Mouse (Mus musculus): ENCODE results near the gene Ap2a1.

Ap2a1 gene

GRCm38 (mm10) chr7:44929204-44930151, at the start of gene Ap2a1:
Gene Ap2a1, minus strand, starts transcription at chr7:44929496.
- DNase-seq (ENCODE audit: extremely low read depth, insufficient read length, low spot score), result peak; percentile 99

- no peak for DNase-seq (ENCODE audit: extremely low read depth, insufficient read length, low spot score)
These were observed 49.0 kb upstream of the Ap2a1 start for GRCm38 (mm10) chr7:44978300-44978699.

GRCm38 (mm10) chr7:44975117-44975419, 45.8 kb upstream of the Ap2a1 start:
- DNase-seq (ENCODE audit: extremely low read depth, insufficient read length, low spot score), result no peak

GRCm38 (mm10) chr7:44974383-44975116, 45.3 kb upstream of the Ap2a1 start, which contains the start of gene Cpt1c:
Gene Cpt1c, minus strand, starts transcription at chr7:44974851.
- DNase-seq (ENCODE audit: extremely low read depth, insufficient read length, low spot score), result peak; percentile 44

GRCm38 (mm10) chr7:44973415-44974130, 44.3 kb upstream of the Ap2a1 start:
- no peak for DNase-seq (ENCODE audit: extremely low read depth, insufficient read length, low spot score)

GRCm38 (mm10) chr7:44971142-44971541, 41.8 kb upstream of the Ap2a1 start:
- no peak for DNase-seq (ENCODE audit: extremely low read depth, insufficient read length, low spot score)

GRCm38 (mm10) chr7:44970231-44970691, 41.0 kb upstream of the Ap2a1 start:
- no peak for DNase-seq (ENCODE audit: extremely low read depth, insufficient read length, low spot score)

- no peak for DNase-seq (ENCODE audit: extremely low read depth, insufficient read length, low spot score)
These were observed 37.3 kb upstream of the Ap2a1 start for GRCm38 (mm10) chr7:44966638-44967037.

- no peak for DNase-seq (ENCODE audit: extremely low read depth, insufficient read length, low spot score)
These were observed 36.7 kb upstream of the Ap2a1 start for GRCm38 (mm10) chr7:44965975-44966374.

- no peak for DNase-seq (ENCODE audit: extremely low read depth, insufficient read length, low spot score)
These were observed 35.7 kb upstream of the Ap2a1 start for GRCm38 (mm10) chr7:44964990-44965389.

- DNase-seq (ENCODE audit: extremely low read depth, insufficient read length, low spot score), result no peak
These were observed 33.5 kb upstream of the Ap2a1 start for GRCm38 (mm10) chr7:44962831-44963230.

- DNase-seq (ENCODE audit: extremely low read depth, insufficient read length, low spot score), result no peak
These were observed 33.0 kb upstream of the Ap2a1 start for GRCm38 (mm10) chr7:44962337-44962736.

GRCm38 (mm10) chr7:44960512-44960910, 31.2 kb upstream of the Ap2a1 start:
- DNase-seq (ENCODE audit: extremely low read depth, insufficient read length, low spot score), result no peak

- no peak for DNase-seq (ENCODE audit: extremely low read depth, insufficient read length, low spot score)
These were observed 30.7 kb upstream of the Ap2a1 start for GRCm38 (mm10) chr7:44959874-44960511.

GRCm38 (mm10) chr7:44959281-44959680, 30.0 kb upstream of the Ap2a1 start:
- no peak for DNase-seq (ENCODE audit: extremely low read depth, insufficient read length, low spot score)

GRCm38 (mm10) chr7:44958208-44958607, 28.9 kb upstream of the Ap2a1 start:
- no peak for DNase-seq (ENCODE audit: extremely low read depth, insufficient read length, low spot score)

GRCm38 (mm10) chr7:44957183-44957835, 28.0 kb upstream of the Ap2a1 start:
- peak; percentile 66 for DNase-seq (ENCODE audit: extremely low read depth, insufficient read length, low spot score)

GRCm38 (mm10) chr7:44956266-44956665, 27.0 kb upstream of the Ap2a1 start:
- no peak for DNase-seq (ENCODE audit: extremely low read depth, insufficient read length, low spot score)

- no peak for DNase-seq (ENCODE audit: extremely low read depth, insufficient read length, low spot score)
These were observed 26.3 kb upstream of the Ap2a1 start for GRCm38 (mm10) chr7:44955628-44956027.
